Mouse (Mus musculus) E14TG2a.4 (cell line): ENCODE data around the gene Pik3r1.

Experiments used
- CTCF ChIP-seq: conservative IDR thresholded peaks from 2 replicates; pipeline ENCODE4 v1.5.1; 2014; ENCODE audit warnings: low read length
- NANOG ChIP-seq: IDR thresholded peaks from 2 replicates; pipeline ENCODE4 v1.6.1; 2014; ENCODE audit warnings: borderline replicate concordance, low read length, mixed read lengths
- POU5F1 ChIP-seq: IDR thresholded peaks from 2 replicates; pipeline ENCODE4 v1.6.1; 2014; ENCODE audit warnings: low read length, borderline replicate concordance

DNA sequence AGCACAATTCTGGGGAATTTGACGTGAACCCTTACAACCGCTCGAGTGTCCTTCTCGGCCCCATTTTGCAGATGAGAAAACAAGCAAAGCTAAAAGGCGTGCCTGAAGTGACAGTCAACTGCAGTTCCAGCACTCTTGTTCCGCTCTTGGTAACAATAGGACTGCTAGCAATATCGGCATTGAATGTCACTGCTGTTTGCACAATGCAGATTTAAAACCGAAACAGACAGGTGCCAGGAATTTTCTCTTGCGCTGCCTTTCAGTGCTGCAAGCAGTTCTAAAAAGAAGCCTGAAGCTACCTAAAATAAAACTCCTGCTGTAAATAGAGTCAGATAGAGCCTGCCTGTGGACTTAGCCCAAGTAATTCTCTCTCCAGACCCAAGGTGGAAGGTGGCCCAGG lies 4.3 kb downstream of the Pik3r1 start:
- TF ChIP-seq CTCF (no peak), NANOG (no peak), POU5F1 (no peak)
